Mouse (Mus musculus): ENCODE data around the gene Gdf15. TPM values are rescaled to one million over a fixed set of nuclear protein-coding genes. Genes with fewer than 3 reads are reported as not detected.

Gene Gdf15
- polyA plus RNA-seq (2016; fragmentation: Nextera tagmentation; extraction: Ambion mirVana): 1.0 and 1.1 TPM in 2 replicates

DNA sequence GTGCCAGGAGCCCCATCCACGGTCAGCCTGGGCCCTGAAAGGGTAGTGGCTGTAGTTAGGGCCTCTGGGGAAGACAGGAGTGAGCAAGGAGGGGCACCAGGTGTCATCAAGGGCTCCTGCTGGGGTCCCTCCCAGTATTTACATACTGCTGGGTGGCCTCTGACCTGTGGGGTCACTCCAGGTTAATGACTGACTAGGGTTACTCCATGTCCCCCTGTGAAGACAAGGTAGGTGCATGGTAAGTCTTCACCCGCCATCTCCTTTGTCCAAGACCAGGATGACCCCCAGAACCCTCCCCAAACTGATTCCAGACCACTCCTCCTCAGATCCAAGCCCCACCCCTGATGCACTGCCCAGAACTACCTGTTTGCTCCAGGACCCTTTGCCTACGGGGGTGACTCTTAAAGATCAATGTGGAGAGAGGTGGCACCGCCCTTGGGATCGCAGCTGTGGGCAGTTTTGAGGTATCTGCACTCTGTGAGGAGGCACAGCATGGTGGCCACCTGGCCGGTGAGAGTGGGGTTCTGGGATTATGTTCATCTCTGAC, at the start of gene Gdf15:
Gene Gdf15 (minus strand): TSS at position 111 of the 547 bp plus-strand sequence.
- Histone ChIP-seq H3K9me3 (replicated peaks) (no peaks in the 10 kb centered on the region), H3K4me1 (replicated peaks) (peaks cover 51% of the 10 kb centered on the region), H3K27ac (ENCODE audit: poor library complexity, severe bottlenecking) (no peak within 1 kb of the TSS), H3K4me3 (peak within 1 kb of the TSS; percentile 14; the same call in 1 of the 2 replicates), H3K36me3 (no peaks in the 10 kb centered on the region), H3K27me3 (replicated peaks) (peaks cover 14% of the 10 kb centered on the region; the same call in 1 of the 2 replicates), H3K4me2 (peak within 1 kb of the TSS; percentile 68), H3K9ac (peak within 1 kb of the TSS; percentile 52)
- 81% methylated on average over 6 of the region's 6 CpGs for WGBS
- ATAC-seq (ENCODE audit: insufficient number of reproducible peaks, low FRiP score): no peak

DNA sequence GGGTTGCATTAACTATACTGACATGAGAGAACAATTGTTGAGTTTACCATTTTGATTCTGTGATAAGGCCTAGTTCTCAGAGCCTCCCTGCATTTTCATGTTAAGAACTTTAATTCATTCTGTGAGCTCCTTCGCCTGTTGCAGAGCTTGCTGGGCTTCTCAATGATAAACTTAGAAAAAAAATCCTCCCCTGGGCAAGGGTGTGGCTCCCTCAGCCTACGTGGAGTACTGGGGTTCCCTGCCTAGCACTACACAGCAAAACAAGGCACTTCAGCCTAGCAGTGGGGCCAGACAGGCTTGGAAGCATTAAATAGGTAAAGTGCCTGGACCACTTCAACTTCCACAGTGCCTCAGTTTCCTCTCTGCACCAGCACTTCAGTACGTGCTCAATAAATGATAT, 49.2 kb upstream of the Gdf15 start:
- ATAC-seq (ENCODE audit: insufficient number of reproducible peaks, low FRiP score): no peak
- Histone ChIP-seq H3K9me3 (replicated peaks) (no peaks in the 10 kb centered on the region), H3K27ac (ENCODE audit: poor library complexity, severe bottlenecking) (peak overlapping the region; percentile 90), H3K36me3 (peaks cover 32% of the 10 kb centered on the region), H3K27me3 (replicated peaks) (no peaks in the 10 kb centered on the region), H3K9ac (no peak overlapping the region), H3K4me1 (replicated peaks) (peaks cover 14% of the 10 kb centered on the region), H3K4me3 (no peak overlapping the region), H3K4me2 (no peak overlapping the region)
- 62% methylated on average over 3 of the region's 3 CpGs for WGBS

DNA sequence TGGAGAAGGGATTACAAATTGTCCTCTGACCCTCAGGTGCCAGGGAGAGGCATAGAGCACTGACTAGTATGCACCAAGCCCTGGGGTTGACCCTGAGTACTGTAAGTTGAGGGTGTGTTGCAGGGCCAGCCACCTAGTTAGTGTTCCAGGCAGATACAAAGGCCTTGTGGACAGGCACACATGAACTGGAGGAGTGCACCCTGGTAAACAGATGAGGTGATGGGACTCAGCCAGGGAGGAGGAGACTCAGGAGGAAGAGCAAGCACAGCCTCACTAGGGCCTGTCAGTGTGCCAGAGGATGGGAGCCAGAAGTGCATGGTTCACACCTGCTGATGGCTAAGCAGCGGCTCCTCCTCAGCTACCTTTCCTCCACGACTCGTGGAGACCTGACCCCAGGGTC, 47.8 kb upstream of the Gdf15 start:
- Histone ChIP-seq H3K4me1 (replicated peaks) (peaks cover 19% of the 10 kb centered on the region), H3K9ac (no peak overlapping the region), H3K9me3 (replicated peaks) (no peaks in the 10 kb centered on the region), H3K4me2 (no peak overlapping the region), H3K27me3 (replicated peaks) (no peaks in the 10 kb centered on the region), H3K36me3 (peaks cover 35% of the 10 kb centered on the region), H3K4me3 (no peak overlapping the region), H3K27ac (ENCODE audit: poor library complexity, severe bottlenecking) (no peak overlapping the region)
- ATAC-seq (ENCODE audit: insufficient number of reproducible peaks, low FRiP score): no peak
- WGBS: 86% methylated on average over 3 of the region's 3 CpGs

DNA sequence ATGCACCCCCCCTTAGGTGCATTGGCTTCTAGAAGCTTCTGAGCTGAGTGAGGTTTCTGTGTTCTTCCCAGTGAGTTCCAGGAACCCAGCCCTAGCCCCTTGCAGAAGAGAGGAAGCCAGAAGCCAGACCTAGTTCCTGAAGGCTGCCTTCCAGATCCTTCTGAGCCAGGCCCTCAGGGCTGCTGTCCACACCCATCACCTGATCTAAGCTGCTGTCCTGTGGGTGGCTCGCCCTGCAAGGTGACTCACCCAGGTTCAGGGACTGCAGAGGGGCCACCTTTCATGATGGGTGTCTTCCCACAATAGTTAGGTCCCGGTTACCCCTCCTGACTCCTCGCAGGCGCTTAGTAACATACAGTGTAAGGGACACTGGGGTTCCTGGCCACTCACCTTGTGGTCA, 47.1 kb upstream of the Gdf15 start:
- Histone ChIP-seq H3K9ac (no peak overlapping the region), H3K4me2 (no peak overlapping the region), H3K4me1 (replicated peaks) (peaks cover 26% of the 10 kb centered on the region), H3K27me3 (replicated peaks) (no peaks in the 10 kb centered on the region), H3K9me3 (replicated peaks) (no peaks in the 10 kb centered on the region), H3K27ac (ENCODE audit: poor library complexity, severe bottlenecking) (no peak overlapping the region), H3K4me3 (no peak overlapping the region), H3K36me3 (peaks cover 35% of the 10 kb centered on the region)
- 90% methylated on average over 4 of the region's 4 CpGs for WGBS
- ATAC-seq (ENCODE audit: insufficient number of reproducible peaks, low FRiP score): no peak

DNA sequence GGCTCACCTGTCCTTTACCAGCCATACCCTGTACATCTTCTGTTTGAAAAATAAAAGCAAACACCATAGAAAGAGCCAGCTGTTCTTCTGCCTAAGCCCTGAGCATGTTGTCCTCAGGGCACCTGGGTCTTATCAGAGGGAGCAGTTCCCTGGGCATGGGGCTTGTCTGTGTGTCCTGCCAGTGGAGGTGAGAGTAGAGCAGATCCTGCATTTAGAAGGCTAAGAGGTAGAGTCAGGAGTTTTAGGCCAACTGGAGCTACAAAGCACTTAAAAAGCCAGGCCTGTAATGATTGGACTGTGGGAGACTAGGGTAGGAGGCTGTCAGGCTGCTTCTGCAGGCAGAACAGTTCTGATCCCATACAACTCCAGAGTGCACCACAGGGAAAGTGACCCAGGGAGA, 46.4 kb upstream of the Gdf15 start:
- H3K27ac ChIP-seq (ENCODE audit: poor library complexity, severe bottlenecking): no peak overlapping the region
- H3K4me2 ChIP-seq: no peak overlapping the region
- H3K36me3 ChIP-seq: peaks cover 35% of the 10 kb centered on the region
- no peak overlapping the region for H3K9ac ChIP-seq
- peaks cover 32% of the 10 kb centered on the region for H3K4me1 ChIP-seq (replicated peaks)
- H3K9me3 ChIP-seq (replicated peaks): no peaks in the 10 kb centered on the region
- ATAC-seq (ENCODE audit: insufficient number of reproducible peaks, low FRiP score): no peak
- no peak overlapping the region for H3K4me3 ChIP-seq
- H3K27me3 ChIP-seq (replicated peaks): no peaks in the 10 kb centered on the region

DNA sequence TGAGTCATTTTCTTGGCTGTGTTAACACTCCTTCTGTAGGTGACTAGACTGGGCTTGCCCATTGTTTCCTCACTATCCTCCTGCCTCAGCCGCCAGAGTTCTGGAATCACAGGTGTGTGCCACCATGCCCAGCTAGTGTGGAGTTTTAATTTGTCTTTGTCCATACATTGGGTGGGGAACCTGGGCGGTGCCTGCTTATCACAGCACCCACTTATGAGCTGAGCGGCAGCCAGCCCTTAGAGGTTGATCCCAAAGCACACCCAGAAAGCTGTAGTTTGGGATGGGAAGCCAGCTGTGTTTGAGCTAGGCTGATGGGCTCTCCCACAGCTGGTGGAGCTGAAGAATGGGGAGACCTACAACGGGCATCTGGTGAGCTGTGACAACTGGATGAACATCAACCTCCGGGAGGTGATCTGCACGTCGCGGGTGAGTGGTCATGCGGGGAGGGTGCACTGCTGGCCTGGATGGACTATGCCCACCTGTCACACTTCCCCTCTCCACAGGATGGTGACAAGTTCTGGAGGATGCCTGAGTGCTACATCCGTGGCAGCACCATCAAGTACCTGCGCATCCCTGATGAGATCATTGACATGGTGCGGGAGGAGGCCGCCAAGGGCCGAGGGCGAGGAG, 45.3 kb upstream of the Gdf15 start:
- Histone ChIP-seq H3K4me2 (no peak overlapping the region), H3K27ac (ENCODE audit: poor library complexity, severe bottlenecking) (no peak overlapping the region), H3K4me3 (no peak overlapping the region), H3K9me3 (replicated peaks) (no peaks in the 10 kb centered on the region), H3K4me1 (replicated peaks) (peaks cover 29% of the 10 kb centered on the region), H3K36me3 (peaks cover 35% of the 10 kb centered on the region), H3K27me3 (replicated peaks) (no peaks in the 10 kb centered on the region), H3K9ac (no peak overlapping the region)
- WGBS: 92% methylated on average over 15 of the region's 15 CpGs
- ATAC-seq (ENCODE audit: insufficient number of reproducible peaks, low FRiP score): no peak

DNA sequence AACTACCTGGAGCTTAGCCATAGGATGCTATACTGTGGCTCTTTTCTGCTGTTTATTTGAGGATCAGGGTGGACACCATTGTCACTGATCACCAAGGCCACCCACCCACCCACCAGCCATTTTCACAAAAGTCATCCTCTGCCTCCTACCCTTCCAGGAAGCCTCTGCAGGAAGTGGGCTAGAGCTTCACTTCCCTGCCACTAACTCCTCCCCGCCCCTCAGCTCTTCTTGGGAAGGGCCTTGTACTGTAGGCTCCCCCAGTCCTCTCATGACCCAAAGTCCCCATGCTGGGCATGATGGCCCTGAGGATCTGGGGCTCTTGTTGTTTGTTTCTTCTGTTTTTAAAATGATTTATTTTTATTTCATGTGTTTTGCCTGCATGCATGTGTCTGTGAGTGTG, 43.1 kb upstream of the Gdf15 start:
- ATAC-seq (ENCODE audit: insufficient number of reproducible peaks, low FRiP score): no peak

DNA sequence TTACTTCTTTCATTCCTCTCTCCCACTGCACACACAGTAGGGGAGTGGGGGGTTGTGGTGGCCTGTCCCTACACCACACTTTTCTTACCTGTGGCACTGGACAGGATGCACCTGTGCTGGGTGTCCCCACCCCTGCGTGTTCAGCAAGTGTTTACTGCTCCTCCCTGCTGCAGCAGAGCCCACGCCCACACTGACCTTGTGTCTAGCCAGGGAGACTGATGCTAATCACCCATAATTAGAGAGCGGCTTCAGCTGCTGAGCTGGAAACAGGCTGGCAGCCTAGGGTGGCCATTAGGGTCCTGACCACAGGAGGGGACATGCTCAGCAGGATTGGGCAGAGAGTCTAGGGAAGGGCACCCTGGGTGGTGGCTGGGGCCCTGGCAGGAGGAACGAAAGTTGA, 42.5 kb upstream of the Gdf15 start:
- H3K9me3 ChIP-seq (replicated peaks): no peaks in the 10 kb centered on the region
- ATAC-seq (ENCODE audit: insufficient number of reproducible peaks, low FRiP score): no peak
- 80% methylated on average over 4 of the region's 4 CpGs for WGBS
- no peak overlapping the region for H3K4me3 ChIP-seq
- peaks cover 31% of the 10 kb centered on the region for H3K36me3 ChIP-seq
- H3K27me3 ChIP-seq (replicated peaks): no peaks in the 10 kb centered on the region
- H3K9ac ChIP-seq: peak overlapping the region; percentile 79; the same call in 1 of the 2 replicates
- H3K4me1 ChIP-seq (replicated peaks): peaks cover 21% of the 10 kb centered on the region
- no peak overlapping the region for H3K27ac ChIP-seq (ENCODE audit: poor library complexity, severe bottlenecking)
- H3K4me2 ChIP-seq: peak overlapping the region; percentile 75

More for the DNA sequence above, 43.1 kb upstream of the Gdf15 start:
- Histone ChIP-seq H3K9me3 (replicated peaks) (no peaks in the 10 kb centered on the region), H3K4me3 (no peak overlapping the region), H3K27ac (ENCODE audit: poor library complexity, severe bottlenecking) (no peak overlapping the region), H3K4me2 (no peak overlapping the region; the same call in 1 of the 2 replicates), H3K9ac (0 out of 2 replicates have a peak overlapping the region, but pooled peaks have one; percentile 3), H3K36me3 (peaks cover 35% of the 10 kb centered on the region), H3K4me1 (replicated peaks) (peaks cover 21% of the 10 kb centered on the region), H3K27me3 (replicated peaks) (no peaks in the 10 kb centered on the region)
- WGBS: 86% methylated on average over 1 of the region's 1 CpGs

DNA sequence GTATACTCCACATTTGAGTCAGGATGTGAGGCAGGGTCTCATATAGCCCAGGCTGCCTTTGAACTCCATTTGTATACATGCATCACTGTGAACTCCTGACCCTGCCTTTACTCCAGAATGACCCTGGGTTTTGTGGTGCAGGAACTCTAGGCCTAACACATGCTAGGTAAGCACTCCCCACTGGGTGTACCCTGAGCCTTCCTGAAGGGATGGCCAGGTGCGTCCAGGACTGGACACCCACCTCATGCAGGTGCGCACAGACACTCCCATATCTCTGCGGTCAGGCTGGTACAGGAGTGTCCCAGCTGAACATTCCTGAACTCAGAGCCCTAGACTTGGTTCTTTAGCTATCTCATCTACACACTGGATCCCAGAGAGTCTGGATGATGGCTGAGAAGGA, 41.9 kb upstream of the Gdf15 start:
- peaks cover 21% of the 10 kb centered on the region for H3K4me1 ChIP-seq (replicated peaks)
- H3K9me3 ChIP-seq (replicated peaks): no peaks in the 10 kb centered on the region
- no peak for ATAC-seq (ENCODE audit: insufficient number of reproducible peaks, low FRiP score)
- no peaks in the 10 kb centered on the region for H3K27me3 ChIP-seq (replicated peaks)
- peak overlapping the region; percentile 79 for H3K9ac ChIP-seq
- peaks cover 25% of the 10 kb centered on the region for H3K36me3 ChIP-seq
- WGBS: 85% methylated on average over 3 of the region's 3 CpGs
- peak overlapping the region; percentile 75 for H3K4me2 ChIP-seq
- H3K4me3 ChIP-seq: peak overlapping the region; percentile 75
- H3K27ac ChIP-seq (ENCODE audit: poor library complexity, severe bottlenecking): peak overlapping the region; percentile 95

DNA sequence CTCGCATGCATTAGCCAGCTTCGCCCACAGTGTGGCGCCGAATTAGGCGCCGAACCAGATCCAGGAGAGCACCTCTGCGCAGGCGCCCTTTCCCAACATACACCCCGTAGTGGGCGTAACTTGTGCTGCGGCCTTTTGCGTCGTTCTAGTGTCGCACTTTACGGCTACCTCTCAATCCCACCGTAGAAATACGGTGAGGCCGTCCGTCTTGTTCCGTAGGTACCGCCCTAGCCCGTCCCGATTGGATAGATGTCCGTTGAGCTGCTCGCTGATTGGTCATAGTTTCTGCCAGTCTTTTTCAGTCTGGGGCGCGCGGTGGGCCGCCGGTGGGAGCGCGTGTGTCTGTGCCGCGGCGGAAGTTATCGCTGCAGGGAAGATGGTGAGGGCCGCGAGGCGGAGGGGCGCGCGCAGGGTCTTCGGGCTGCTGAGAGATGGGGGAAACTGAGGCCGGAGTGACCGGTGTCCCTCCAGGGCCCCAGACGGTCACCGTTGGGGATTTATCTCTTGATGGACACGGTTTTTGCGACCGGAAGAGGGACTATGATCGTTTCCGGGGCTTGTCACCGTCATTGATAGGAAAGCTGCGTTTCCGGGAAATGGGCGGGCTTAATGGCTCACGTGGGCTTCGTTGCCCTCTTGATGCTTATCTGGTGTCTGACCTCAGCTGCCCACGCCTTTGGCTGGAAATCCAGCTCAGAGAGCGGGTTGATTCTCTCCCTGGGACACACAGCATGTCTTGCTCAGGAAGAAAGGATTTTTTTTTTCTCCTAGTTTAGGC, 41.0 kb upstream of the Gdf15 start, which contains the start of gene Lsm4:
Gene Lsm4 (plus strand): TSS at position 170 of the 778 bp plus-strand sequence.
- Histone ChIP-seq H3K27ac (ENCODE audit: poor library complexity, severe bottlenecking) (peak within 1 kb of the TSS; percentile 95), H3K4me2 (peak within 1 kb of the TSS; percentile 75), H3K4me1 (replicated peaks) (peaks cover 21% of the 10 kb centered on the region), H3K27me3 (replicated peaks) (no peaks in the 10 kb centered on the region), H3K9me3 (replicated peaks) (no peaks in the 10 kb centered on the region), H3K4me3 (peak within 1 kb of the TSS; percentile 75), H3K9ac (peak within 1 kb of the TSS; percentile 79), H3K36me3 (peaks cover 16% of the 10 kb centered on the region)
- peak; percentile 97 for ATAC-seq (ENCODE audit: insufficient number of reproducible peaks, low FRiP score)
- WGBS: under 1% methylated on average over 60 of the region's 60 CpGs
